Mouse (Mus musculus): ENCODE results near the gene Lmf1.
A peak's percentile ranks its signal among the peaks of the same experiment; 100 is the strongest.

The Lmf1 gene

DNA sequence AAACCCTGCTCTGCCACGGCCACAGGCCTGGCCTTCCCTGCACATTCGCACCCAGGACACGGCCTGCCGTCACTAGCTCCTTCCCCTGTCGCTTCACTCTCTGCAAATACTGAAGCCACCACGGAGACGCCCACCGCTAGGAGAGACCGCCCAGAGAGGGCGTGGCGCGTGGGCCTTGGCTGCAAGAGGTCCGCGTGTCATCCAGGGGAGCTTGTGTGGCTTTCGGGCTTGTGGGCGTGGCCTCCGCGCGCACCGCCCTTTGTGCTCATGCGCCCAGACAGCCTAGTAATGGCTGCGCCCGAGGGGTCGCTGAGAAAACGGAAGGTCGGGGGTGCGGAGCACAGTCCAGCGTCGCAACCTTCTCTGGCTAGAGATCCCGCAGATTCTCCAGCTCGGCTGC lies at the start of gene Lmf1:
TSS of gene Lmf1 (plus strand) at position 166 of the 400 bp plus-strand sequence.
- DNase-seq (ENCODE audit: low spot score in 2 of 2), result peak; percentile 92 to 97

DNA sequence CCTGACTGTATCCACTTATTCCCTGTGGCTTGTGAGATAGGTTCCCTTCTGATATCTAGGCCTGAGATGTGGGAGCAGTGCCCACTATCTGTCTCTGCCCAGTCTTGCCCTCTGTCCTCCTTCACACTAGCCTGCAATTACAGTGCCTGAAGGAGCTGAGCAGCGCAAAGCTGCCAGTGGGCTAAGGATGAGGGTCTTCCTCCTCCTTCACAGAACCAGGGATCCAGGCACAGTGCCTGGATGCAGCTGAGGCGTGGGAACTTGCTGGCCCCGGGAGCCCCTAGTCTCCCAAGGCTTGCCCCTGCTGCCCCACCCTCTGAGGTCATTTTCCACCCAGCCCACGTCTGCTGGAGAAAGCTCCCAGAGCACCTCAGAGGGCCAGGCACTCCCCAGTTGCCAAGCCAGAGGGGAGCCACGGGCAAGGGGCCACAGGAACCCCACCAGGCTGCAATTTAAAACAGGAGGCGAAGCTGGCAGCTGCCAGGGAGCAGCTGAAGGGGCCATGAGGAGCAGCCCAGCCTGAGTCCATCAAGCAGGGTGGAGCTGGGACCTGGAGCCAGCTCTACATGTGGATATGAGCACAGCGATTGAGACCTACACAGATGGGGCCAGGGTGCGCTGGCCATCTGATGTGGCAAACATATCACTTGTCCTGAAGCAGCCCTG lies 48.4 kb upstream of the Lmf1 start:
- DNase-seq (ENCODE audit: low spot score in 2 of 2), result no peak

DNA sequence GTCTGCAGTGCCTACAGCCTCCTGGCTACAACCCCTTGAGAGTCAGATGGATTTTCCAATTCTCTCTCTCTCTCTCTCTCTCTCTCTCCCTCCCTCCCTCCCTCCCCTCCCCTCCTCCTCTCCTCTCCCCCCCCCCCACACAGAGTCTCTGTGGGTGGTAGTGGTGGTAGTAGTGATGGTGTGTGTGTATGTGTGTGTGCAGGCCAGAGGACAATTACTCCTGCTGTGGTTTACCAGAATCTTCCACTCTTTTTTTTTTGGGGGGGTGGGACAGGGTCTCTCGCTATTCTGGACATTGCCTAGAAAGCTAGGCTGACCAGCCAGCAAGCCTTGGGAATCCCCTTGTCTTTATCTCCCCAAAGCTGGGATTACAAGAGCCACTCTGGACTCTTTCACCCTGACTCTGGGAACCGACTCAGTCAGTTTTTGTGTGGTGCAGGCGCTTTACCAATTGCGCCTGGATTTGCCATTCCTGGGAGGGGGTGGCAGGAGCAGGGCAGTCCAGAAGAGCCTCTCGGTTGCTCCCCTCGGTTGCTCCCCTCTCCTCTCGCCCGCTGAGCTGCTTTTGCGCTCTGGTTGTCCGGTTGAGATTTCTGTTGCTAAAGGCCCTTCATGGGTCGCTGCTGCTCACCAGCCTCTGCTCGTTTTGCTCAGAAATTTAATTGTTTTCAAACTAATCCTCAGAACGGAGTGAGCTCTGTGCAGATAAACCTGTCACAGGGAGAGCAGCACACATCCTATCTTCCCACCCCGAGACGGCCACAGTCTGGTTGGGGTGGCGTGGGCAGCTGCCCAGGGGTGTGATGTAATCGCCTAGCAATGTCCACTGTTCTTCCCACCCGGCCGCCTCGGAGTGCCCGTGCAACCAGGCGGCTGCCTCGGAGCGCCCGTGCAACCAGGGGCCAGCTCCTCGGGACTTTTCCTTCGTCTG lies 39.7 kb upstream of the Lmf1 start:
- DNase-seq (ENCODE audit: low spot score in 2 of 2), result peak in 1 of 2 experiments; percentile 49

DNA sequence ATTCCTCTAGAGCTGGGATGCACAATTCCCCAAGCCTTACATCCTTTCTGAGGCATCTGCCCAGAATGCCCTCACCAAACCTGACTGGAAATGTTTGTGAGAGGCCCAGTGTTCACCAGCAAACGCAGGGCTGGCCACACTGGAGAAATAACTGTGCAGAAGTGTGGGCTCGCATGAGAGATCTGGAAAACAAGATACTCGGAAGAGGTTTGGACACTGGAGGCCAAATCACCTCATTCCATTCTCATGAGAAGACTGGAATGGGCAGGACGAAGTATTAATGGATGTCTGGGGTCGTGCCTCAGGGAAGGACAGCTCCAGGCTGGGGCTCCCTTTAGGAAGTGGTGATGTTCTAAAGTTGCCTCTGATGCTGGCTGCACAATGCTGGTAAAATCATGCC lies 38.2 kb upstream of the Lmf1 start:
- DNase-seq (ENCODE audit: low spot score in 2 of 2), result no peak

DNA sequence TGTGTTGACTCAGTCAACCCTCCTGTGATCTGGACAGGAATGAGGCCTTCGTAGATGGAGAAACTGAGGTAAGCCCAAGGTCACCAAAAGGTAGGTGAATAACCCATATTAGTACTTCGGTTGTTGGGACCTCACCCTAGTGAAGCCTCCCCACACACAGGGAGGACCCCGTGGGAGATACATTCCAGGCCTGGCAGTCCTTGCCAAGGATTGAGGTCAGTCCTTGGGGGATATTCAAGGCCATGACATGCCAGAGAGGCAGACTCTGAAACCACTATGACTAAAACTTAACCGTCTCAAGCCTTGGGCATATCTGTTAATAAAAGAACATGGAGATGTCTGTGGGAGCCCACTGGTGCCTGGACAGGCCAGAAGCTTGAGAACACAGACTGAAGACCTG lies 37.1 kb upstream of the Lmf1 start:
- no peak for DNase-seq (ENCODE audit: low spot score in 2 of 2)

DNA sequence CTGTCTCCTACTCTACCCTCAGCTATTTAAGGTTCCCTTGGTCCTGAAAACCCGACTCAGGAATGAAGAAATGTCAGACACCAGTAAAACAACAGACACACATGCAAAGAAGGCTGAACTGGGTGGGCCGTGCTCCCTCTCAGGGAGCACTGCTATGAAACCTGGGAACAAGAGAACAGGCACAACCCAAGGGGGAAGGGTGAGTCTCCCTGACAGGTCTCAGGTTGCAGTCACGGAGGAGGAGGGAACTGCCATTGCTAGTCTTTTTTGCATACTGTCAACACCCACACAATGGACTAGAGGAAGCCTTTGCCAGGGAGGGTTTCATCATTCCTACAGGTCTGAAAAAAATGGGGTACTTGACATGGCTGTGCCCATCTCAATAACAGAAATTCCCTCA lies 31.9 kb upstream of the Lmf1 start:
- no peak for DNase-seq (ENCODE audit: low spot score in 2 of 2)

DNA sequence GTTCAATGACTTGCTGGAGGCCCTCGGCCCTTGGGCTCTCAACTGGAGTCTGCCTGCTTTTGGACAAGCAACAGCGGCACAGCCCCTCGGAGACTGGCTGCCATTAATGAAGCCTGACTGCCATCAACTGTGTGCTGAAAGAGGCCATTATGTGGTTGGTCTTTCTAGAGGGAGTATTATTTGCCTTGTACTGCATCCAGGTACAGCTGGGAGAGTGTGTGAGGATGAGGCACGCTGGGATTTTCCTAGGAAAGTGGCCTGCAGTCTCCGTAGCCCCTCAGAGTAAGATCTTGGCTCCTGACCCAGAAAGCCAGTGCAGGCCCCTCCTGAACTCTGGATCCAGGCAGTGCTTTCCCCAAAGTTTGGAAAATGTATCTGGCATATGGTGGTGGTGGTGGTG lies 28.9 kb upstream of the Lmf1 start:
- no peak for DNase-seq (ENCODE audit: low spot score in 2 of 2)

DNA sequence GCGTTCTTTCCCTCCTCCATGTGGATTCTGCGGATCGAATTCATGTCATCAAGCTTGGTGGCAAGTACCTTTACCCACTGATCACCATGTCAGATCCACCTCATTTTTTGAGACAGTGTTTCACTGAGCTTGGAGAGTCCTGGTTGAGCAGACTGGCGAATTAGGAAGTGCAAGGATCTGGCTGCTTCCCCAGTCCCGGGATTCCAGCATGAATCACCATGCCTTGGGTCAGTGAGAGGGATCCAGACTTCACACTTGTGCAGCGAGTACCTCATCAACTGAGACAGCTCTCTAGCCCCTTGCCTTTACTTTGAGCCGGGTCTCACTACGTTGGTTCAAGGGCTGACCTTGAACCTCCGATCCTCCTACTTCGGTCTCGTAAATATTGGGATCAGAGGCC lies 27.6 kb upstream of the Lmf1 start:
- DNase-seq (ENCODE audit: low spot score in 2 of 2), result no peak

DNA sequence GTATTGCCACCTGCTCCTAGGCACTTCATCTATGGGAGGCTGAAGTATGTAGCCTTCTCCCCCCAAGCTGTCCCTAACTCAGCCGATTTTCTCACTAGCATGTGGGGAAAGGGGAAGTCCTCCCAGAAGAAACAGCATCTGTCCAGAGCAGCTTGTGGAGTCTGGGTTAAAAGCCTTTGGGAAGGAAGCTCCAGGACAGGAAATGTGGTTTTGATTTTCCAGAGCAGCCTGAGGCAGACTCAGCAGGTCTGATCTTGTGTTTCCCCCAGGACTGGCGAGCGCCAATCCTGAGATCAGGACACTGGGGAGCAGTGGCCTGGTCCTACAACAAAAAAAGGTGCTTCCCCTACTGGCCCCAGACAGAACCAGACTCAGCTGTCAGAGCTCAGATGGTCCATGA lies 23.7 kb upstream of the Lmf1 start:
- DNase-seq (ENCODE audit: low spot score in 2 of 2), result no peak

DNA sequence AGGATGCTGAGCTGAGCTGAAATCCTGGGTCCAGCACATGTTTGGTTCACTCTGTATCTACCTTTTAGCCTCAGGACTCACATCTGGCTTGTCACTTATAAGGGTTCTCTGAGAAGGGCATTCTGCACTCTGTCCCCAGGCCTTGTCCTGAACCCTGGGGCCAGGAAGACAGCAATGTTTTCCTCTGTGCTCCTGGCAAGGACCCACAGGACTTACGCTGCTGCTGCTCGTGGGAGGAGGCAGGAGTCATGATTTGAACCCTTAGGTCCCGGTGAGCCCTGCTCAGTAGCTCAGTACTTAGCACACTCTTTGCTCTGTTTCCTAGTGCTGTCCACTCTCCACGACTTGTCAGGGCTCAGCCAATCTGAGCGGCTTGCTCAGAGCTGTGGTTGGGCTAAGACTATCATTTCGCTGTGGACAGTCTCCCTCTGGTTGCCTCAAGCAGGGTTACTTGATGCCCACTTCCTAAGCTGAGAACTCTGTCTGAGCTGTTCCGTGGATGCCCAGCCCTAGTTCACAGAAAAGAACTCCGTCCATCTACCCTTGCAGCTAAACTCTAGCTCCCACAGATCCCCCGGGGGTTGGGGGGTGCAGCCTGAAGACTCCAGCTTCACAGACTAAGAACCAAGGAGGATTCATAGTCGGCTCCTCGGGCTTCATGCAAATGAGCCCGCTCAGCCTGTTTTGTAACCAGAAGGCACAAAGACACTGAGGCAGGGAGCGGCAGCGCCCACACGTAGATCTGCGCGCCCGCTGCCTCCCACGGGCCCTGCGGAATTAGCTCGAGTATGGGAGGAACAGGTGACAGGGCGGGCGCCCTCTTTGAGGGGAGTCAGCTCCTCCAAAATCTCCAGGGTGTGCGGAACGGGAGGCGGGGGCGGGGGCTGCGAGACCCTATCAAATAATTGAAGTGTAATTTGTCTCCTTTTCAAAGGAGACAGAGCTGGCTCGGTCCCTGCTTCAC lies 22.9 kb upstream of the Lmf1 start:
- peak; percentile 88 to 93 for DNase-seq (ENCODE audit: low spot score in 2 of 2)

DNA sequence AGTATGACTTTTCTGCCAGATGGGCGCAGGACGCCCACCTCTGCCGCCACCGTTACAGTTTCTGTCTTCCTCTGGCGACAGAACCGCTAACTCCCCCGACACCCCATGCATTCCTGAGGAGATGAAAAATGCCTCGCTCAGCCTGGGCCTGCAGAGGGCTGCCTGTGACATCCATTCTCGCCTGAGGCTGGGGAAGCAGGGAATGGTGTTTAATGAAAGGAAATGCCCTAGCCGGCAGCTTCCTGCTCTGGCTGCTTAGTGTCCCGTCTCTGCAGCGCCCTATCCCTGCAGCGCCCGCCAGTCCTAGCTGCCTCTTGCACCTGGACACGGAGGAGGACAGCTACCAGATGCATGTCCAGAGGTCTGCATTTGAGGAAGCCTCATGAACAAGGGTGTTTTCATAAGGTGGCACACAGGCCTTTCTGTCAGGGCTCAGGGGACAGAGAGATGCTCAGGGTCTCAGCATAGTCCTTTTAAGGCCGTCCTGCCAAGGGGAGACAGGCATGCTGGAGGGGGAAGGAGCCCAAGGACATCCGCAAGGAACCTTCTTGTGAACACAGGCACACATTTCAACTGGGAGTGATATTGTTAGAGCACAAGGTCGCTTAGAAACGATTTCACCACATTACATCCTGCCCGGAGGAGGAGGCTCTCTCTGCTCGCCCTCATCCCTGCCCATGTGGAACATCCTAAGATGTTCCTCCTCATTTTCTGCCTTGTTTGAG lies 22.1 kb upstream of the Lmf1 start:
- DNase-seq (ENCODE audit: low spot score in 2 of 2), result peak in 1 of 2 experiments; percentile 91

DNA sequence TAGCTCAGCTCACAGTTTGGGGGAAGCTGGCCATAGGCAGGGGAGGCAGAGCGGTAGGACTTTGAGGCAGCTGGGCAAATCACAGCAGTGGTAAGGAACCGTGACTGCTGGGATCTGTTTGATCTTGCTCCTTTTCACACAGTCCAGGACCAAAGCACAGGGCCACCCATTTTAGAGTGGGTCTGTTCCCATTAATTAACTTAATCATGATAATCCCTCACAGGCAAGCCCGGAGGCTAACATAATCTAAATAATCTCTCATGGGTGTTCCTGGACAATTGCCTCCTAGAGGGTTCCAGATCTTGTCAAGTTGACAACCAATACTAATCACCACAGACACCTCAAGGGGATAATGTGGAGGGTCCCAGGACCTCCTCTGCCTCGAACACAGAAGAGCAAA lies 19.3 kb upstream of the Lmf1 start:
- DNase-seq (ENCODE audit: low spot score in 2 of 2), result no peak

DNA sequence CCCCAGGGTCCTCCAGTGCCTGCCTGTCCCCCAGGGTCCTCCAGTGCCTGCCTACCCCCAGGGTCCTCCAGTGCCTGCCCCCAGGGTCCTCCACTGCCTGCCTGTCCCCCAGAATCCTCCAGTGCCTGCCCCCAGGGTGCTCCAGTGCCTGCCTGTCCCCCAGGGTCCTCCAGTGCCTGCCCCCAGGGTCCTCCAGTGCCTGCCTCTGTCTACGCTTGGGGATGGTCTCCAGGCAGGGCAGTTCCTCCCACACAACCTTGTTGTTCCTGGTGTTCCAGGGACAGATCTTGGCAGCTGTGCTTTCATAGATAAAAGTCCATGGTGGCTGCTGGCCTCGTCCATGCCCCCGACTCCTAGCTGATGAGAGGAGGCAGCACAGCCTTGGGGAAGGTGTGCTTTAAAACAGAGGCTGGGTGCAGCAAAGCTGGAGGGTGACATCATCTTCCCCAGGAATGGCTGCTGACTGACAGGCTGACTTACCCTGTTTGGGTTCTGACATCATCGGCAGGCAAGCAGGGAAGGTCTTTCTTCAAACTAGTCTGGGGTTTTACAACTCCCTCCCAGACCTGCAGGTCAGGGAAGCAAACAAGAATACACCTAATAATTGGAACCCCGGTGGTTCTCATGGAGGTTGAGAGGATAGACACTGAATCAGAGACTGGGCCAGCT lies 18.2 kb upstream of the Lmf1 start:
- DNase-seq (ENCODE audit: low spot score in 2 of 2), result no peak

DNA sequence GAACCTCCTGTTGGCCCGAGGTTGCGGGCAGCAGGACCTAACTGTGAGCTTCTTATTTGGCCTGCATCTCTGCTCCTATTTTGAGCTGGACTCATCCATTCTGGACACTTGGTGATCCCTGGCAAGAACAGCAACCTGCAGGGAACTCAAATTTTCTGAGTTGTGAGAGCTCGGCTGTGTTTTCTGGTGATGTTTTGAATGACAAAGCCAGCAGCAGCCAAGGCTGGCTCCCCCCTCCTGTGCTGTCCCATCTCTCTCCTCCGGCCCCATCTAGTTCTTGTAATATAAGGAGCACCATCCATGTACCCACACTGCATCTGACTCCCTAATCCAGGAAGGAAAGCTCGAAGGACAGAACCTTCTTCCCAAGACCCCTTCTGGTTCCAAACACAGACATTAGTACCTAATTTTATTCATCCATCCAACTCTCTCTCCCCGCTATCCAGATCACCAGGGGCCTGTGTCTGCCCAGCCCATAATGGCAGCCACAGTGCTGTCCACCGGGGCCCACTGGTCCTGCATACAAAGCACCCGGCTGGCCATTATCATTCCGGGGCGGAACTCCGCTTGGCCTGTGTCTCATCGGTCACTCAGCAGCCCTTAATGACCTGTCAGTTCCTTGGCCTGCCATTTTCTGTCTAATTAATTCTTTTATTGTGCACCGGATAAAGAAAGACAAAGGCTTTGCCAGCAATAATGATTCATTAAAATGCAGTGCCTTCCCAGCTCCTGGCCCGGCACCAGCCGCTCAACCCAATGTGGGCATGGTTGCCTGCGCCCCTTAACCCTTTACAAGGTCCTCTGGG lies 17.5 kb upstream of the Lmf1 start:
- DNase-seq (ENCODE audit: low spot score in 2 of 2), result peak in 1 of 2 experiments; percentile 69

DNA sequence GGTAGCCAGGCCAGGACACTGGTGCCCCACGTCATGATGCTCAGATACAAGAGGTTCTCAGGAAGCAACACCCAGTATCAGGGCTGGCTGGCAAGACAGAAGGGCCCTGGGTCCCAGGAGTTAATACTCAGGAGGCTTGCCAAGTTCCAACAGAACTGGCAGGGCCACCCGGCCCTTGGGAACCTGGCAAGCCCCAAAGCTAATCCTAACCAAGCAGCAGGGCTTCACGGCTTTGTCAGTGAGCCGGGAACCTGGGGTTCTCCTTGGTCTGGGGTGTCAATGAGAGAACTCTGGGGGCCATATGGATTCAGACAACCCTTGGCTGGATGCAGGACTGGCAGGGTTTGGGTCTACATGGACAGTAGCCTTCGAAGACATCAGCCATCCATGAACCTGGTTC lies 14.4 kb upstream of the Lmf1 start:
- DNase-seq (ENCODE audit: low spot score in 2 of 2), result no peak

DNA sequence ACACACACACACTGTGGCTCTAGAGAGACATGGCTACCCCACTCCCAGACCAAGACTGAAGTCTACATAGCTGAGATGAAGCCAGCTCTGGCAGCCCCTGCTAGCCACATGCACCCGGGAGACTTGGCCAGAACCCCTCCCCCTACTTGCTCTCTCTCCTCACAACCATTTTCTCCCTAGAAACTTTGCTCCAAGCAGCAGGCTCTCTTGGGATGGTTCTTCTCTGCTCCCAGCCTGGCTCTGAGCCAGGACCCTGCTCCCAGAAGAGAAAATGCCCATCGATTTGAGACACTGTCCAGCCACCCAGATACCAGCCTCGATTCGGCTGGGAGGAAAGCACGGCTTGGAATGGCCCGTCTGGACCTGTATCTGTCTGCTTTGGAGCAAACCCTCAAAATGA lies 13.6 kb upstream of the Lmf1 start:
- no peak for DNase-seq (ENCODE audit: low spot score in 2 of 2)

DNA sequence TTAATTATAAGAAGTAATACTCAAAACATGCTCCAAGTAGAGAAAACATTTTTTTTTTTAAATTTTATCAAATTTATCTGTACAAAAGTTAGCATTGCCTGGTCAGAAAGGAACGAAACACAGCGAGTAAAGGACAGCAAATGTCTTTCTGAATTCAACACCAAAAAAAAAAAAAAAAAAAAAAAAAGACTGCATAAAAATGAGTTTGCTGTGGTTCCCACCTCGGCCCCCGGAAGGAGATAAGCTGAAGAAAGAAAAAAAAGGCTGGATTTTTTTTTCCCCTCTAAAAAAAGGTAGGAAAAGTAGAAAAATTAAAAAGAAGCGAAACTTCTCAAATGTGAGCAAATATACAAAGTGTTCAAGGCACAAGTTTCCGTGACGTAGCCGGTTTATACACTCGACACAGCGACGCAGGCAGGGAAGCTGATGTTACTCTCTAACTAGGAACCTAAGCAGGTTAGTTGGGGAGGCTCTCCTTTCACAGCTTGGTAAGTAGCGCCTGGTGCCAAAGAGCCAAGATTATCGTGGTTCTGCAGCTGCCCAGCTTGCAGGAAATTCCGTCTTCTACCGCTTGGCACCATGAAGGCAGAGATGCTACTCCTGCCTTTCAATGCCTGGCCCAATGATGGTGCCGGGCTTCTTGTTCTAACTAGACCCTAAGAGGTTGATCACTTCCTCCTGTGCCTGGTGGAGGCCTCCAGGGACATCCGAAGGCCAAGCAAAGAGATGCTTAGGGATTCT lies 12.9 kb upstream of the Lmf1 start:
- DNase-seq (ENCODE audit: low spot score in 2 of 2), result no peak

DNA sequence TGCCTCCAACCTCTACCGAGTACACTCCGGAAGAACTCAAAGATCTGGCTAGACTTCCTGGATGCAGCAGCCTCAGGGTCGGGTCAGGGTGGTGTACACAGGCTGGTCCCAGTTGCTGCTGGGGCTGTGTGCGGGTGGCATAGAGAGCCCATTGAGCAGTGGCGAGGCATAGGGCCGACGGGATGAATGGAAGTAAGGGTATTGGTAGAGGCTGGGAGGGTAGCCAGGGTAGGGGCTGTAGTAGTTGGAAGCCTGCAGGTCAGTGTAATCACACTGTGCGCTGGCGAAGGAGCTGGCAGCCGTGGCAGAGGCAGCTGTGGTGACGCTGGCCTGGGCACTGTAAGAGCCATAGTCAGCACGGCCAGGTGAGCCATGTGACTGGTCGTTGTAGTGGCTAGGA lies 11.6 kb upstream of the Lmf1 start:
- no peak for DNase-seq (ENCODE audit: low spot score in 2 of 2)

DNA sequence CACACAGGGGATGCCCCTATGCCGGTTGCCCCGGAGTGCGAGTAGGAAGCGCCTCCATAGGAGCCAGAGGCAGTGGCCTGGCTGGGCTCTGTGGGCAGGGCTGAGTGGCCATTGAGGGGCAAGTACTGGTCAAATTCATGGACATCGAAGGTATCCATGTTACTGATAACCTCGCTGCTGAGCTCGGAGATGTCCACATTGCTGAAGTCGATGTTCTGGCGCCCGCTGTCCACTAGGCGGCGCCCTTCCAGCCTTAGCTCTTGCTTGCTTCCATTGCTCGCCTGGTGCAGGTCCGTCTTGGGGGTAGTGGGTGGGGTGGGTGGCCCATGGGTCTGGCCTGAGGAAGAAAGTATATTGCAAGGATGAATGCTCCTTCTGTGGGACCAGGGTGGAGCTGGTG lies 11.1 kb upstream of the Lmf1 start:
- DNase-seq (ENCODE audit: low spot score in 2 of 2), result peak in 1 of 2 experiments; percentile 85
